8 mouse cellular contexts compared by ENCODE assay signal in the genomic region with DNA sequence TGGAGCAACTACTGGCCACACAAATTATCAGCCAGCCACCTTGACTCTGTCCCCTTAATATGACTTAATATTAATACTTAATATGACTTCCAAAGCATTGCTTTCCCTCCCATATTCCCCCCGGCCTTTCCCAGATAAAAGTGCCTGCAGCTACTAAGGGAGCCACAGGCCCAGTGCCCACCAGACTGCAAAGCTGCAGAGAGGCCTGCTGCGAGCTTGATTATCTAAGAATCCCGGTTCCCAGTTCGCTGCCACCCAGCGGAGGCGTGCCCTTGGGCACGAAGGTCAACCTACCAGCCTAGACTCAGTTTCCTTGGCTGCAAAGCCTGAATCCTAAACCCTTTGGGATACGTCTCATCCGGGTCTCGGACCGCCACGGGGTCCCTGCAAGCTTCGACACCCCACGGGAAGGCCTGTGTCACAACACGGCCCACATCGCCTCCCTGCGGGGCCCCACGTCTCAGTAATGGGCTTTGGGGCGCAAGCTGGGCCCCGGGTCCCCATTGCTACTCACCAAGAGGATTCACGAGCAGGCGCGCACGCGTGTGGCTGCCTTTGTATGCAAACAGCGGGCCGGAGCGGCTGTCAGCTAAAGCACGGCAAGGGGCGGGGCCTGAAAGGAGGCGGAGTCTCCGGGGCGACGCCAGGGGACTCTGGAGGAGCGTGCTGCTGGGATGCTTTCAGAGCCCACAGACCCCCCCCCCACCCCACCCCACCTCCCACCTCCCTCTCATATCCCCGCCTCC. TPM values are rescaled to one million over a fixed set of nuclear protein-coding genes. Genes with fewer than 3 reads are reported as not detected.
DNase-seq lines count a peak whose midpoint lies in the region; ATAC-seq and TF ChIP-seq lines count a peak whose summit lies in the region.

No protein-coding gene starts in this region.

- no peaks in the 10 kb centered on the region for H3K9me3 ChIP-seq in forebrain, embryonic 15.5 days
- H3K9me3 ChIP-seq in lung, embryonic 14.5 days (ENCODE audit: low read depth, low read length): no peaks in the 10 kb centered on the region

- peak; percentile 85 for DNase-seq in ES-CJ7 (ENCODE audit: low read depth, low spot score)
- DNase-seq in cerebellum, adult 11 months: peak; percentile 87
- peak; percentile 92 to 96 for DNase-seq in heart, postnatal 36 days
- DNase-seq in layer of hippocampus, adult 2 months (ENCODE audit: low spot score in 2 of 2): peak; percentile 88 to 89
- peak; percentile 97 for DNase-seq in lung, embryonic 14.5 days
- DNase-seq in thymus, adult 2 months: peak; percentile 96

- H3K4me1 ChIP-seq in forebrain, embryonic 15.5 days: peaks cover 48% of the 10 kb centered on the region
- peaks cover 15% of the 10 kb centered on the region for H3K4me1 ChIP-seq in lung, embryonic 14.5 days (ENCODE audit: insufficient read depth)
- H3K4me1 ChIP-seq in olfactory bulb, adult 2 months (ENCODE audit: control insufficient read depth, insufficient read depth, low read length): peaks cover 25% of the 10 kb centered on the region
- peaks cover 23% of the 10 kb centered on the region for H3K4me1 ChIP-seq in thymus, adult 2 months (replicated peaks; ENCODE audit: control insufficient read depth, insufficient read depth, low read length)

- intact Hi-C loops in heart, postnatal 36 days (cut with DNase I): loop anchor here (10.0 kb wide), 2 partner anchors 305 to 425 kb away; partner anchors contain the start of genes 2410004P03Rik and Rock2

- TF ChIP-seq CTCF in layer of hippocampus, adult 2 months (conservative IDR thresholded peaks at IDR 0.05): no peak
- TF ChIP-seq CTCF in lung, embryonic 14.5 days (IDR thresholded peaks at IDR 0.05; ENCODE audit: low read depth): no peak
- no peak for TF ChIP-seq CTCF in olfactory bulb, adult 2 months (IDR thresholded peaks at IDR 0.05; ENCODE audit: insufficient read depth, low read depth, low read length)
- TF ChIP-seq CTCF in thymus, adult 2 months (IDR thresholded peaks at IDR 0.05; ENCODE audit: borderline replicate concordance, control insufficient read depth, extremely low read depth, insufficient read depth, low read length, poor library complexity): peak; percentile 38; the same call in 1 of the 2 replicates

- peak overlapping the region; percentile 77 for H3K4me3 ChIP-seq in forebrain, embryonic 15.5 days
- H3K4me3 ChIP-seq in layer of hippocampus, adult 2 months: peak overlapping the region; percentile 99
- H3K4me3 ChIP-seq in lung, embryonic 14.5 days (ENCODE audit: low read depth, low read length): peak overlapping the region; percentile 64
- peak overlapping the region; percentile 96 for H3K4me3 ChIP-seq in olfactory bulb, adult 2 months (ENCODE audit: insufficient read depth, low read depth, low read length)
- H3K4me3 ChIP-seq in thymus, adult 2 months (ENCODE audit: control insufficient read depth, insufficient read depth, low read length): peak overlapping the region; percentile 73

- peak; percentile 95 for ATAC-seq in forebrain, embryonic 15.5 days (replicated peaks)
- ATAC-seq in lung, embryonic 14.5 days (ENCODE audit: insufficient read depth): peak; percentile 88

- under 1% methylated on average over 32 of the region's 36 CpGs for WGBS in forebrain, embryonic 15.5 days
- under 1% methylated on average over 35 of the region's 36 CpGs for WGBS in lung, embryonic 14.5 days
- WGBS in olfactory bulb, adult 2 months: under 1% methylated on average over 36 of the region's 36 CpGs
- WGBS in thymus, adult 2 months: under 1% methylated on average over 35 of the region's 36 CpGs

- H3K9ac ChIP-seq in forebrain, embryonic 15.5 days (replicated peaks): peak overlapping the region; percentile 90
- H3K9ac ChIP-seq in lung, embryonic 14.5 days: peak overlapping the region; percentile 71

- H3K27me3 ChIP-seq in forebrain, embryonic 15.5 days: no peaks in the 10 kb centered on the region
- H3K27me3 ChIP-seq in lung, embryonic 14.5 days (ENCODE audit: insufficient read depth, low read length): no peaks in the 10 kb centered on the region
- H3K27me3 ChIP-seq in thymus, adult 2 months (ENCODE audit: control insufficient read depth, insufficient read depth, low read length): no peaks in the 10 kb centered on the region

- H3K36me3 ChIP-seq in forebrain, embryonic 15.5 days: no peaks in the 10 kb centered on the region
- no peaks in the 10 kb centered on the region for H3K36me3 ChIP-seq in lung, embryonic 14.5 days (ENCODE audit: insufficient read depth)
- H3K36me3 ChIP-seq in thymus, adult 2 months (ENCODE audit: control insufficient read depth, insufficient read depth, low read length): no peaks in the 10 kb centered on the region

- H3K27ac ChIP-seq in forebrain, embryonic 15.5 days (replicated peaks): peak overlapping the region; percentile 85
- H3K27ac ChIP-seq in layer of hippocampus, adult 2 months: peak overlapping the region; percentile 98
- H3K27ac ChIP-seq in lung, embryonic 14.5 days (ENCODE audit: low read depth): peak overlapping the region; percentile 42; the same call in 1 of the 2 replicates
- H3K27ac ChIP-seq in olfactory bulb, adult 2 months (ENCODE audit: insufficient read depth, low read depth, low read length): peak overlapping the region; percentile 90
- H3K27ac ChIP-seq in thymus, adult 2 months (ENCODE audit: control insufficient read depth, insufficient read depth, low read length): peak overlapping the region; percentile 1; the same call in 1 of the 2 replicates

- H3K4me2 ChIP-seq in forebrain, embryonic 15.5 days (replicated peaks): peak overlapping the region; percentile 66
- peak overlapping the region; percentile 92 for H3K4me2 ChIP-seq in lung, embryonic 14.5 days

- TF ChIP-seq POLR2A in olfactory bulb, adult 2 months (IDR thresholded peaks at IDR 0.05; ENCODE audit: insufficient read depth, low read depth, low read length): peak; percentile 58
- TF ChIP-seq POLR2A in thymus, adult 2 months (IDR thresholded peaks at IDR 0.05; ENCODE audit: control insufficient read depth, extremely low read depth, insufficient read depth, low read length, poor library complexity): peak; percentile 69; the same call in 1 of the 2 replicates

RNA-seq across cellular contexts. Expression of gene Lpin1, which starts 21.4 kb away (rescaled TPM):
- polyA plus RNA-seq in forebrain, embryonic 15.5 days (2015; fragmentation: Nextera tagmentation; extraction: Ambion mirVana): 16.2 and 17.5 TPM in 2 replicates
- 100 to 1,000 TPM; 106 to 172 TPM for total RNA-seq in heart, postnatal 36 days (2021)
- total RNA-seq in layer of hippocampus, adult 2 months (2021): 10 to 100 TPM; 25.3 to 27.6 TPM
- polyA plus RNA-seq in lung, embryonic 14.5 days (2014; fragmentation: Nextera tagmentation; extraction: Ambion mirVana): 4.0 and 4.6 TPM in 2 replicates
- polyA plus RNA-seq in olfactory bulb, adult 2 months (2012; ENCODE audit: insufficient read depth, insufficient read length, low replicate concordance, missing spikeins): 149 TPM in 1 of 2 replicates, not detected in the other
- 24.2 and 24.3 TPM in 2 replicates for polyA plus RNA-seq in thymus, adult 2 months (2012; rRNA removed)

Comparison
In these comparisons a context has a peak if more than half of its experiments do, and no peak if none do; other contexts are left out.
1. Peak in every context shown above with its lines: DNase-seq, ATAC-seq, H3K4me3 ChIP-seq and H3K27ac ChIP-seq.
2. H3K27ac ChIP-seq: peak in every context shown above with its lines; median percentile 98 in layer of hippocampus, adult 2 months; 90 in olfactory bulb, adult 2 months; 85 in forebrain, embryonic 15.5 days; 42 in lung, embryonic 14.5 days; 1 in thymus, adult 2 months.